Mouse (Mus musculus) small intestine, adult 2 months (tissue): ENCODE data around the gene Abca12. TPM values are rescaled to one million over a fixed set of nuclear protein-coding genes. Genes with fewer than 3 reads are reported as not detected.

Source experiments
- H3K27ac ChIP-seq: fragments of 200-500 bp; 2 replicates; pipeline ENCODE4 v1.5.1; 2012; ENCODE audit warnings: low read depth, low read length, control low read depth, inconsistent platforms; ENCODE audit not compliant: insufficient read depth
- H3K27me3 ChIP-seq: fragments of 200-500 bp; 2 replicates; pipeline ENCODE4 v1.6.1; 2012; ENCODE audit warnings: mild to moderate bottlenecking, moderate library complexity, low read length, inconsistent platforms; ENCODE audit not compliant: control insufficient read depth, insufficient read depth
- H3K36me3 ChIP-seq: fragments of 200-500 bp; 2 replicates; pipeline ENCODE4 v1.6.1; 2012; ENCODE audit warnings: mild to moderate bottlenecking, low read length, control low read depth, inconsistent platforms; ENCODE audit not compliant: control insufficient read depth, insufficient read depth
- H3K4me1 ChIP-seq: fragments of 200-500 bp; 2 replicates; pipeline ENCODE4 v1.6.1; 2012; ENCODE audit warnings: low read length, inconsistent platforms, mixed read lengths; ENCODE audit not compliant: control insufficient read depth, insufficient read depth, insufficient read length
- H3K4me3 ChIP-seq: fragments of 200-500 bp; 2 replicates; pipeline ENCODE4 v1.5.1; 2012; ENCODE audit warnings: low read depth, mild to moderate bottlenecking, control low read depth, inconsistent platforms, low read length, moderate library complexity
- CTCF ChIP-seq: fragments of 200-500 bp; IDR thresholded peaks from 2 replicates; pipeline ENCODE4 v1.5.1; 2012; ENCODE audit warnings: low read depth, mild to moderate bottlenecking, control low read depth, inconsistent platforms, low read length, moderate library complexity, mixed read lengths; ENCODE audit not compliant: insufficient replicate concordance, insufficient read length; ENCODE audit errors: extremely low read depth
- POLR2A ChIP-seq: fragments of 200-500 bp; IDR thresholded peaks from 2 replicates; pipeline ENCODE4 v1.6.1; 2012; ENCODE audit warnings: low read depth, mild to moderate bottlenecking, control low read depth, inconsistent platforms, low read length, moderate library complexity
- WGBS: fragments of 180-500 bp; shearing (Covaris S2); methylation state at CpG from one replicate; pipeline ENCODE4 v1.1.7; 2018; 5-methylcytosine and 5-hydroxymethylcytosine counted together
- polyA plus RNA-seq: library from polyadenylated mRNA; depleted of rRNA; stranded (reverse); fragments of >200 nt; gene quantifications from 2 replicates; pipeline ENCODE4 v1.2.3, GENCODE M21; 2012

Abca12 gene
- polyA plus RNA-seq, 1 experiment = not detected

DNA sequence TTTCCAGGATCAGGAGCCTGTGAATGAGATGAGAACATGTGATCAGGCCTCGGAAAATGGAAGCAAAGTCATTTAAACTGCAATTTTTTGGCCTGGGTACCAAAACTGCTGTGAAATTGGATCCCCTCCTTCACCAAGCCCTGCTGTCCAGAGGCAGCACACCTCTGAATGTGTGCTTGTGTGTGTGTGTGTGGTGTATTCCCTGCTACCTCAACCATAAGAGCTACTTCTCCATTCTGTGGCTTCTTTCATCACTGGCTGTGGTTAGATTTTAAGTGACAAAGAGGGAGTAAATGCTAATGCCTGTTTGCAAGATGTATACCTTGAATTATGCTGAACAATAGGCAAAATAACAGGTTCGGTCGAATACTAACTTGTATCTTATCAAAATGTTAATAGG lies 84.4 kb downstream of the Abca12 start:
- TF ChIP-seq POLR2A = no peak
- WGBS = 85% methylated on average over 3 of the region's 3 CpGs
- Histone ChIP-seq H3K27me3 (no peaks in the 10 kb centered on the region), H3K36me3 (no peaks in the 10 kb centered on the region), H3K27ac (no peak overlapping the region), H3K4me3 (no peak overlapping the region), H3K4me1 (no peaks in the 10 kb centered on the region)

DNA sequence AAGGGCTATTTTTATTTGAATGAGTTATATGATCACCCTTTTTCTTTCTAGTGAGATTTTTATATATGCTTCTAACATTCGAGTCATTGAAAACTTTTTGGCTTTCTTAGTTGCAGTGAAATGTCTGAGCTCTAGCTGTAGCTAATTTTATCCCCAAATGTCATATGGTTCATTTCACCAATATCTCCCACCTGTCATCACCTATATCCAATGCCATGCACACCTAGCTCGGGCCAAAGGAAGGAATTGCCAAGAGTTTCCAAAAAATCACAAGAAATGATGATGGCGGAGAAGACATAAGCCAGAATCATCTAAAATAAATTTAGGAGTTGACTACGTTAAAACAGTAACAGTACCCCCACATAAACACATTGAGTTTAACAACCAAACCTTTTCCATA lies 102.5 kb downstream of the Abca12 start:
- Histone ChIP-seq H3K27ac (no peak overlapping the region), H3K4me3 (no peak overlapping the region), H3K4me1 (no peaks in the 10 kb centered on the region), H3K27me3 (no peaks in the 10 kb centered on the region), H3K36me3 (no peaks in the 10 kb centered on the region)
- 86% methylated on average over 4 of the region's 4 CpGs for WGBS
- TF ChIP-seq POLR2A (no peak), CTCF (no peak)

DNA sequence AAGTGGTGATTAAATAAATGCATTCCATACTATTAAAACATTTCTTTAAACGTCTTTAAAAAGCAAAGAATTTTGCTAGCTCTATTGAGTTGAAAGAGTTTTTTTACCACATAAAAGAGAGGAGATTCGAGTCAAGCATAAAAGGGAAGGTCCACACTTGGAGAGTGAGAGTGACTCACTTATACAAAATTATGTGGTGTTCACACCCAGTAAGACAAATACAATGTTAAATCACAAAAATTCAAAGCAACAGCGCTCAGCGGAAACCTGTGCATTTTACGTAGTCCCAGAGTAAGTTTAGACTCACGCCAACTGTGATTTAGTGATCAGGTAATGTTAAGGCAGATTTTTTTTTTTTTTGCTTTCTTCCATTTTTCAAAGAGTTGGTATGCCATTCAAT lies 104.1 kb downstream of the Abca12 start:
- H3K4me3 ChIP-seq = no peak overlapping the region
- H3K27ac ChIP-seq = no peak overlapping the region
- no peak for TF ChIP-seq POLR2A
- no peak for TF ChIP-seq CTCF
- H3K36me3 ChIP-seq = no peaks in the 10 kb centered on the region
- H3K27me3 ChIP-seq = no peaks in the 10 kb centered on the region
- 83% methylated on average over 6 of the region's 6 CpGs for WGBS
- H3K4me1 ChIP-seq = no peaks in the 10 kb centered on the region

DNA sequence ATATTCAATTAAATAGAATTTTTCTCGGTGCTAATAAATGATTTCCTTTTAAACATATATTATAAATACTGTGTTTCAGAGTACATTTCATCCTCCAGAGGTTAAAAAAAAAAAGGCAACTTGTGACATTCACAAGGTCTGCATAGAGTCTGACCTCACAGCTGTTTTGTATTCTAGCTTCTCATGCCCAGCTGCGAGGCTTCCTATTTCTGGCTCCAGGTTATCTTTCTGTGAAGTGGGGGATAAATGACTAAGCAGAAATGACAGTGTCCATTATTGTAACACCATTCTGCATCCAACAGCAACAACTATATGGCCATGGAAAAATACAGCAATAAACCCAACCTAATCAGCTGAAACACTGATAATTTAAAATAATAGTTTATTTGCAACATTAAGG lies 107.3 kb downstream of the Abca12 start:
- 58% methylated on average over 2 of the region's 2 CpGs for WGBS
- TF ChIP-seq POLR2A (no peak), CTCF (no peak)
- Histone ChIP-seq H3K4me3 (no peak overlapping the region), H3K36me3 (no peaks in the 10 kb centered on the region), H3K27me3 (no peaks in the 10 kb centered on the region), H3K27ac (no peak overlapping the region), H3K4me1 (no peaks in the 10 kb centered on the region)

DNA sequence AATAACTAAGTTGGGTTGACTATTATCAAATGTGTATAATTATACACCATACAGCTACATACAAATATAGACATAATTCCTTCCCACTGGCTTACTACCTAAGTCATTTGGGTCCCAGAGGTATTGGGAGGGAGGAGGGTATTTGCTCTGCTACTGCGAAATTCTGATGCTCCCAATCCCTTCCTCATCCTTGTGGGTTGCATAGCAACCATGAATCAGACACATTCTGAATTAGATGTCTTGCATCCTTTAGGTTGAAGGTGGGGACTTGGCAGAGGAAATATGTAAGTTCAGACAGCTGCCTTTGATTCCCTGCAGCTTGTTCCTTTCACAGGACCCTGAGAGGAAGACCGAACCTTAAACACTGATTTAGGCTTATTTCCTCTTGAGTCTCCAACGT lies 108.5 kb downstream of the Abca12 start:
- H3K36me3 ChIP-seq = no peaks in the 10 kb centered on the region
- no peak overlapping the region for H3K27ac ChIP-seq
- H3K4me1 ChIP-seq = no peaks in the 10 kb centered on the region
- no peak overlapping the region for H3K4me3 ChIP-seq
- TF ChIP-seq POLR2A = no peak
- TF ChIP-seq CTCF = no peak
- H3K27me3 ChIP-seq = no peaks in the 10 kb centered on the region
- WGBS = 42% methylated on average over 3 of the region's 3 CpGs

DNA sequence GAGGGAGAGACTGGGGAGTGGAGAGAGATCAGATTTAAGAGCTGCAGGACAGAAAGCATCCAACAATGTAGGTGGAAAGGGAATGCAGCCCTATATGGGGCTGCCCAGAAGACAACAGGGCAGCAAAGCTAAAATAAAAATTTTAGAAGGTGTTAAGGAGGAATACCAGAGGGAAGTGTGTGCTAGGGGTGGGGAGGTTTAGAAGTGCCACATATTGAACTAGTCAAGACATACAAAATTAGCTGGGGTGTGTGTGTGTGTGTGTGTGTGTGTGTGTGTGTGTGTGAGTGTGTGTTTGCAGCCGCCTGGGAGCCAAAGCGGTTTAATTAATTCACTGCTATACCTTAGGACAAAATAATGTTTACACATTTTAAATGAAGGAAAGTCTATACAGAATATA lies 110.1 kb downstream of the Abca12 start:
- no peak overlapping the region for H3K4me3 ChIP-seq
- 81% methylated on average over 2 of the region's 2 CpGs for WGBS
- no peaks in the 10 kb centered on the region for H3K27me3 ChIP-seq
- no peaks in the 10 kb centered on the region for H3K36me3 ChIP-seq
- H3K27ac ChIP-seq = no peak overlapping the region
- no peak for TF ChIP-seq POLR2A
- TF ChIP-seq CTCF = no peak
- no peaks in the 10 kb centered on the region for H3K4me1 ChIP-seq

DNA sequence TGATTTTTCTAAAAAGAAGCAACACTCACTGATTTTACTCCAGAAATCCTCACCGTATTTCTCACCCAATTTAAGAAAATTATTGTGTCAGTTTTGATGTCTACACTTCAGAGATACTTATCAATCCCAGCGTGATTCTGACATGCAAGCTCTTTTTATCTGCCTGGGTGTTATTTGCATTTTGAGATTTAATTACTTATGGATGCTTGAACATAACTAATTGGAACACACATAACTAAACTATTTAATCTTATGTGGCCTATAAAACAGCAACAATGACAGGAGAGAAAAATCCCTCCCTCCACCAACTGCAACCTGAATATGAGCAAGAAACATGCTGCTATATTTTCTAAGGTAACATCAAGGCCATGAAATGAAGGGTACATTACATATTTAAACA lies 117.7 kb downstream of the Abca12 start:
- H3K4me1 ChIP-seq = no peaks in the 10 kb centered on the region
- 60% methylated on average over 2 of the region's 2 CpGs for WGBS
- no peak for TF ChIP-seq POLR2A
- TF ChIP-seq CTCF = no peak
- H3K27ac ChIP-seq = no peak overlapping the region
- H3K4me3 ChIP-seq = no peak overlapping the region
- H3K36me3 ChIP-seq = no peaks in the 10 kb centered on the region
- H3K27me3 ChIP-seq = no peaks in the 10 kb centered on the region

DNA sequence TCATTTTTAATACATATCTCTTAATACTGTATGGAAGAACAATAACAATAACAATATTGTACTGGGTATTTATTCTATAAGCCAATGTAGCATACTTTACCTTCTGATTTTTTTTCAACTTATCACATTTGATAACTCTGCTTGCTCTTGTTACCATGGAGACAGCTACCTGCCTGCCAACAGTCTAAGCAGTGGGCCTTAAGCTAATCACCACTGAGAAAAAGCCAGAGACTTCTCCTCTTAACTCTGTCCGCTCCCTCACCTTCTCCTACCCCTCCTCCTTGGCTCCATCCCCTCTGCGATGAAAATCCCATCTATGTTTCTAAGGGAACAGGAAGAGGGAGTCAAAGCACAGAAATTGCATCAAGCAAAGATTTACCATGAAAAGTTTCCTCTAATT lies 118.1 kb downstream of the Abca12 start:
- Histone ChIP-seq H3K4me1 (no peaks in the 10 kb centered on the region), H3K27ac (no peak overlapping the region), H3K36me3 (no peaks in the 10 kb centered on the region), H3K27me3 (no peaks in the 10 kb centered on the region), H3K4me3 (no peak overlapping the region)
- TF ChIP-seq POLR2A (no peak), CTCF (no peak)
- 67% methylated on average over 2 of the region's 2 CpGs for WGBS
